Mouse (Mus musculus): ENCODE results near the gene Gm20883. TPM values are rescaled to one million over a fixed set of nuclear protein-coding genes. Genes with fewer than 3 reads are reported as not detected.
"Not testable (repeated sequence)": the region's sequence is repeated elsewhere in the genome, so short reads cannot be mapped to it uniquely, and the experiment has no call there.

The Gm20883 gene
- polyA plus RNA-seq (2014; fragmentation: Nextera tagmentation; extraction: Ambion mirVana), result not detected in 2 replicates

DNA sequence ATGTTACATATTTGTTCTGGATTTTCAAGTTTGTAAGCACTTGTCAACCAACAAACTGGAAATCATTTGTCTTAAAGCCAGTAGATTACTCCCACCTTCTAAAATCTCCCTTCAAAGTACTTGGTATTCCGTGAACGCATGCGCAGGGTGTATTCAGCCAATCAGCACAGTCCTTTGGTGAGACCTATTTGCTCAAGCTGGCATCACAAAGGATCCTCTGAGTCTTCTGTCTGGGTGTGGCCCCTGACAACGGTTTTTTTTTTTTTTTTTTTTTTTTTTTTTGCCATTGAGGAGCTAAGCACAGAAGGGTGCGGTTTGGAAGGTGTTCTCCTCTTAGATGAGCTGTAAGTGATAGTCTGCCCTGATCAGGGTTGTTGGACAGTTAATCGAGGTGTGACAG, at the start of gene Gm20883:
Gm20883 (plus strand) TSS at position 301 of the 400 bp plus-strand sequence.
- ATAC-seq (ENCODE audit: insufficient number of reproducible peaks, insufficient read depth, low FRiP score, low read depth), result not testable (repeated sequence)

More for the DNA sequence above, at the start of gene Gm20883:
- H3K4me2 ChIP-seq (replicated peaks; ENCODE audit: low read depth, low read length); H3K27ac ChIP-seq (ENCODE audit: low read length); H3K27me3 ChIP-seq (ENCODE audit: control insufficient read depth, insufficient read depth, low read length); H3K4me1 ChIP-seq (ENCODE audit: control insufficient read depth, insufficient read depth, low read length); H3K4me3 ChIP-seq (ENCODE audit: low read depth, low read length); H3K9ac ChIP-seq (replicated peaks; ENCODE audit: low read depth, low read length); H3K9me3 ChIP-seq (ENCODE audit: control insufficient read depth, low read depth, low read length); H3K36me3 ChIP-seq (ENCODE audit: control insufficient read depth, insufficient read depth, low read length): not testable (repeated sequence)
- WGBS, result no CpG with 5 or more reads among the region's 6 CpGs

Measured in stomach, embryonic 14.5 days (tissue).